Mouse (Mus musculus): ENCODE measurements around the gene Eddm3b.

Gene Eddm3b

DNA sequence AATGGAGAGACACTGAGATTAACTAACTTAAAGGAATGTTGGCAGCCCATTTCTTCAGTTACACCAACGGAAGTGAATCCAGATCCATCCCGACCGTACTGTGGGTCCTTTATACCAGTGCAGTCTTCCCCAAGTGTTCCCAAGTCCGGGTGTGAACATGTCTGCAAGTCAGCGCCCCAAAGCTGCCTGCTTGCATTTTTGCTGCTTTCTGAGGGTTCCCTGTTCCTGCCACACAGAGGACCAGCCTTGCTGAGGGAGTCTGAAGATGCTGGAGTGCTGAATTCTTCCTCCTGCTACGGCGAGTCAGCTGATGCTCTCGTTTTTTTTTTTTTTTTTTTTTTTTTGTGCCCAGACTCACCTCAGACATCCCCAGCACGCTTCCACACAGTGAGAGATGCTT lies 19.3 kb upstream of the Eddm3b start:
- no peak for DNase-seq

- DNase-seq, result no peak
These were observed 18.3 kb upstream of the Eddm3b start for GRCm38 (mm10) chr14:51095736-51096524.

GRCm38 (mm10) chr14:51098300-51098699 lies 15.9 kb upstream of the Eddm3b start:
- peak; percentile 71 to 84 for DNase-seq

GRCm38 (mm10) chr14:51098921-51099320 lies 15.3 kb upstream of the Eddm3b start:
- no peak for DNase-seq

- no peak for DNase-seq
These were observed 12.9 kb upstream of the Eddm3b start for GRCm38 (mm10) chr14:51101284-51101683.

- DNase-seq, result peak; percentile 73 to 85
These were observed 11.0 kb upstream of the Eddm3b start for GRCm38 (mm10) chr14:51103217-51103616.

- DNase-seq, result no peak
These were observed 9.9 kb upstream of the Eddm3b start for GRCm38 (mm10) chr14:51104366-51104765.

GRCm38 (mm10) chr14:51106449-51106967 lies 7.7 kb upstream of the Eddm3b start:
- DNase-seq, result no peak

- DNase-seq, result no peak
These were observed 2.3 kb upstream of the Eddm3b start for GRCm38 (mm10) chr14:51111966-51112365.

DNA sequence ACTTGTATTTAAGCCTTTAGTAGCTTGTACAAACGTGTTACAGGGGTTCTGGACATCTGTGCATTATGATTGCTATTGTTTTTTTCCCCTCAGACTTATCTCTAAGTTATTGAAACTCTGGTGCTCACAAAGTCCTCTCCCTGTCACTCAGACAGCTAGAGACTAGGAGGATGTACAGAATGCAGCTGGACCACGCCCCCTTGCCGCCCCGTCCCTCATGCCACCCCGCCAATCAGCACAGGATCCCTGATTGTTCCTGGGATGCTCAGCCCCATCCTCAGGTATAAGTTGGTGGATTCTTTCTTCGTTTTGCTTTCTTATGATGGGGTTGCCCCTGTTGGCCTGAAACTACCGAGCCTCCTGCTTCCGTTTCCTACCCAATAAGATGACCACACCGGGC lies 750 bp upstream of the Eddm3b start:
- no peak for DNase-seq

- no peak for DNase-seq
These were observed 11.5 kb downstream of the Eddm3b start for GRCm38 (mm10) chr14:51125684-51126083.

DNA sequence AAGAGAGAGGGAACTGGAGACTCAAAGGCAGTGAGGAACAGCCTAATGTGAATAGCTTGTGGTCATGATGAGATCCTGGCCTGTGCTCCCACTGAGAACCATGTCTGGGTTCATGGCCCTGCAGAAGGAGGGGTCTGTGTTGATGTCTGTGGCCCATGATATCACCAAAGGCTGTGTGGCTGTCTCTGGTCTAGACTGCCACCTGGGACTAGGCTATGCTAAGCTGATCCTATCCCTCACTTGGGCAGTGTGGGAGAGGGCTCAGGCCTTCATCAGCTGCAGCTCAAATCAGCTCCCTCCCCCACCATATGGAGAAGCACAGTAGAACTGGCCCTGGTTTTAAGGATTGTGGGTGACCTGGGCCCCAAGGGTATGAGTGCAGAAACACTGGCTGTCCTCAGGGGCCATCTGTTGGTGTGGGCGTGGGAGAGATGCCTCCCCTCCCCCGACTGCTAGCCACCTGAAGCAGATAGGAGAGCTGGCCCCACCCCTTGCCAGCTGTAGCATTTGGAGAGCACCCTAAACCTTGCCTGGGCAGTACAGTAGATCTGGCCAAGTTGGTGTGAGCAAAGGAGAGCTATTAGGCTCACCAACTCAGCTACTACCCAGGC lies 13.5 kb downstream of the Eddm3b start:
- no peak for DNase-seq

DNA sequence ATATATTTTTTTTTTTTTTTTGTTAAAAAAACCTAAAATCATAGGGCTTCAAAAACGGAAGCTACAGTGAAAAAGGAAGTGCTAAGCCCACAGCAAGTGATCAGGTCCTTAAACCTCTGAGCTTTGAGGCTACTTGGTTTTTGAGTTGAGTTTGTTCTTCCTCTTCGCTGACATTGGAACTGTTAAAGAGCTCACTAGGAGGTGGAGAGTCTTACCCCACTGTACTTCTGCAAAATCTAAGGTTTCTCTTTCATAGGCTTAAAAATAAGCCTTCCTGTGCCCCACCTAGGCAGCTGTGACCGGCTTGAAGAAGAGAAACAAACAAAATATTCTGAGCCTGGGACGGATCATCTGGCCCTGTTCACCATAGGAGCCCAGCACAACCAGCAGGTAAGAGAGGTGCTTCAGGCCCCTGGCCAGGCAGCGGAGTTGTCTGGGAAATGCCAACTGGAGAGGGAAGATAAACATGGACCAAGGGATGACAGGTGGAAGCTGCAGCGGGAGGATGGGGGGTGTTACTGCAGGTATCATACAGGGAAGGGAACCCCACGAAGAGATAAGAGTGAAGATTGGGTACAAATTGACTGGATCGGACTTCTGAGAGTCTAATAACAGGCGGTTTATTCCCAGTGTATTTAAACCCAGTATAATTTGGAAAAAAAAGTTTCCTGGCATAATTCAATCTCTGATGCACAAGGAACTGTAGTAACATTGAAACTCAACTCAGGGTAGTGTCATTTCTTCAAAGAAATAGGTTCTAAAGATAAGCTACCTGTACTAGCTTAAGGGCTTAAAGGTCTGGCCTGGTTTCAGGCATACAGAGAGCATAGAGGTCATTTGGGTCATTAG lies 14.8 kb downstream of the Eddm3b start:
- DNase-seq, result no peak

GRCm38 (mm10) chr14:51129624-51129975 lies 15.4 kb downstream of the Eddm3b start:
- DNase-seq, result no peak

DNA sequence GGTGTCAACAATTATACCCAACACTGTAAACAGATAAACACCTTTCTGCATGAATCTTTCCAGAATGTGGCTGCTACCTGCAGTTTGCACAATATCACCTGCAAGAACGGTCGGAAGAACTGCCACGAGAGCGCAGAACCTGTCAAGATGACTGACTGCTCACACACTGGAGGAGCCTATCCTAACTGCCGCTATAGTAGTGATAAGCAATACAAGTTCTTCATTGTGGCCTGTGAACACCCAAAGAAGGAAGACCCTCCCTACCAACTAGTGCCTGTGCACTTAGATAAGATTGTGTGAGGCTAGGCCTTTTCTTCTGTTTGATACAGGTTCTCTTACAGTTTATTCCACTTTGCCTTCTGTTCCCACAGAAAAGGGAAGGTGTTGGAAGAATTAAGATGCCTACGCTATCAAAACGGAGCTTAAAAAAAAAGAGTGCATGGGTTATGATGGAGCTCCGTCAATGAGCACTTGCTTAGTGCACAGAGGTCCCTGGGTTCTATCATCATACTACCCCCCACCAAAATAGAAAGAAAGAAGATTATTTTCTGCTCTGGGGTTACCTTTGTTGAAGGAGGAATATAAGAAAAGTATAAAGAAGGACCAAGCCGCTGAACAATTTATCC lies 16.2 kb downstream of the Eddm3b start:
- DNase-seq, result no peak

- DNase-seq, result no peak
These were observed 17.0 kb downstream of the Eddm3b start for GRCm38 (mm10) chr14:51131086-51131815.

- no peak for DNase-seq
These were observed 18.1 kb downstream of the Eddm3b start for GRCm38 (mm10) chr14:51132372-51132771.

DNA sequence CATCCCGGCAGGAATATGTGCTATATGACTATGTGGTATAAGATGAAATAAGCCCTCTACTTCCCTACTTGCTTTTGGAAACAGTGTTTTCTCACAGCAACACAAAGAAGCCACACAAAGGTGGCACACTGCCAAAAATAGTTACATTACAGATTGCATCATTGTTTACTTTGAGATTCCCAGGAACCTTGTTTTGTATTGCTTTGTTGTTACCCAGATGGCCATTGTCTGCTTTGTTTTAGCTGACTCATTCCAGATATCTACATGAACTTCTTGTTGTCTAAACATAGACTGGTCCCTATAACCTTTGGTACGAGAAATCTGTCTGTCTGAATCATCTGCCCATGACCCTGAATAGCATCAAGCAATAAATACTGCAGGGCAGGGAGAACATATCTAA lies 26.1 kb downstream of the Eddm3b start:
- no peak for DNase-seq

DNA sequence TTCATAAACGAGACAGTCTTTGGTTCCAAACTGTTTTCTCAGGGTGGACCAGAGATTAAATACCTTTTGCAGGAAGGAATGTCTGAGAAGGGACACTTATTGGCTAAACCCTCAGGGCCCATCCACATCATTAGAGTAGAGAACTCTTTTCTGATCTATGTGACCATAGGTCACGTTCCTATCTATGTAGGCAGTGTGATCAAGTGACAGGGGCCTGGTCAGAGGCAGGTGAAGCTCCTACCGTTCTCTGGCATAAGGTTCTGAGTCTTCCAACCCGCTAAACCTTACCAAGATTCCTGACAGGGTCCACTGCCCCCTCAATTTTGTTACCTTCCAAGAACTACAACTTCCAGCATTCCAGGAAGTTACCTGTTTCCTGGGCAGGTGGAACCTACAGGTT lies 27.9 kb downstream of the Eddm3b start:
- no peak for DNase-seq

DNA sequence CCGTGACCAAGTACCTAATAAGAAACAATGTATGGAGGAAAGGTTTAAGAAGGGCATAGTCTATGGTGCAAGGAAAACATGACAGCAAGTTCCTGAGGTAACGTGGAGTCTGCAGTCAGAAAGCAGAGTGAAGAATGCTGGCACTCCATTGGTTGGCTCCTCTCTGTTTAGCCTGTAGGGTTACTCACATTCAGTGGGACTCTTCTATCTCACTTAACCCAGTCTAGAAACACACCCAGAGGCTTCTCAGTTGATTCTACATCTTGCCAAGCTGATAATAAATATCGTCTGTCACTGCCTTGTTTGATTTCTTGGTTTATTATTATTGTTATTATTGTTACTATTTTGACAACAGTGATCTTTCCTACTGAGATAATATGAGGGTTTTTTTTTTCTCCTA lies 28.3 kb downstream of the Eddm3b start:
- no peak for DNase-seq

DNA sequence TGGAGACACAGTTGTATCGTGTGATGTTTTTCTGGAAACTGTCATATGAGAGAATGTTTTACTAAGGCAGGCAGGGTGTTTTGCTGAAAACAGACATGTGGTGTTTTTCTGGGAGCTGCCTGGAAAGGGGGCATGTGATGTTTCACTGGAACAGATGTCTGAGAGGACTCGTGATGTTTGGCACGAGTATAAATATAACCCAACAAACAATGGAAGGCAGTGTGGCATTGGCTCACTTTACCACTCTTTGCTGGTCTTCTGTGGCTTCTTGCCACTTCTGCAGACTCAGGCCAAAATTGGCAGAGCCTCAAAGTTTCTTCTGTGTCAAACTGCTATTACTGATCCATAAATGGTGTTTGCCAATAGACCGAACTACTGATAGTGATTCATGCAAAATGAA lies 29.1 kb downstream of the Eddm3b start:
- DNase-seq, result no peak

DNA sequence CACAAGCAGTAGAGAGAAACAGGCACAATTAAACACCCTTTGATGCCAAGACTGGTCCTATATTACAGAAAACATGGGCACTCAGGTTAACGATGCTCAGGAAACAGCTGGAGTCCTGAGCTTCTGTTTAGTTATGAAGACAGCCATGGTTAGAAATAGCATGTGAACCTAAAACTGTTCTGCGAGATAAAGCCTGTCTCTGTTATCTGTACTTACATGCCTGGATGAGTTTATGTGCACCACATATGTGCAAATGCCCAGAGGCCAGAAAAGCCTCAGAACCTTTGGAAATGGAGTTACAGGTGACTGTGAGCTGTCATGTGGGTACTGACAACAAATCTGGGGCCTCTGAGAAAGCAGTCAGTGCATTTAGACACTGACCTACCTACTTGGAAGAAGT lies 29.7 kb downstream of the Eddm3b start:
- DNase-seq, result no peak

Measured in cerebellum, postnatal 25 days (tissue).